In the genomic region with DNA sequence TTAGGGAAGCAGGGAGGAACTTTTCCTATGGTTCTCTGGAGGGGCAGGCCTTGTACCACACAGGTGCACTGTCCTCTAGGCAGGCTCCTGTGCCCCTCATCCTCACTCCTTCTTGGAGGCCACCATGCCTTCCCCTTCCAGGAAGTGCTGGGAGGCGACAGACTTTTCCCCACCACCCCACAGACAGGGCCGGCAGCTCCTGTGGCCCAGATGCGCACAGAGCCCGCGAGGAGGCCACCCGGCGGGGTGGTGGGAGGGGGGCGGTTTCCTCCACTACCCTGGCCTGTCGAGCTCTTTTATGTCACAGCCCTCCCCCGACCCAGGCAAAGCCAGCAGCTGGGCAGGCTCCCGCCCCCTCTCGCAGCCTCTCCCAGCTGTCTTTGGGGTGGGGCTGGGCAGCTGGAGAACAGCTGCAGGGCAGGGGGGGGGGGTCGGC, we compare ENCODE assay signal across 8 mouse cellular contexts. TPM values are rescaled to one million over a fixed set of nuclear protein-coding genes. Genes with fewer than 3 reads are reported as not detected.
A peak's percentile ranks its signal among the peaks of the same experiment; 100 is the strongest.
DNase-seq lines count a peak whose midpoint lies in the region; ATAC-seq and TF ChIP-seq lines count a peak whose summit lies in the region.

No protein-coding gene starts in this region.

- H3K27me3 ChIP-seq in heart, embryonic 14.5 days (ENCODE audit: control insufficient read depth, insufficient read depth, low read length), result no peaks in the 10 kb centered on the region
- H3K27me3 ChIP-seq in limb, embryonic 14.5 days (ENCODE audit: control insufficient read depth, insufficient read depth, low read length), result no peaks in the 10 kb centered on the region

- no peaks in the 10 kb centered on the region for H3K9me3 ChIP-seq in heart, embryonic 14.5 days (ENCODE audit: control insufficient read depth, low read length)
- no peaks in the 10 kb centered on the region for H3K9me3 ChIP-seq in limb, embryonic 14.5 days (ENCODE audit: control insufficient read depth, low read length)

- DNase-seq in adrenal gland, adult 2 months, result peak; percentile 39
- DNase-seq in adrenal gland, postnatal 25 days, result no peak
- DNase-seq in limb, embryonic 14.5 days (ENCODE audit: low spot score), result peak; percentile 71
- DNase-seq in neural tube, embryonic 10.5 days (ENCODE audit: extremely low spot score, low spot score), result peak; percentile 75
- DNase-seq in ovary, postnatal 10 days (ENCODE audit: low spot score), result no peak
- no peak for DNase-seq in urinary bladder, postnatal 25 days (ENCODE audit: low spot score)

- TF ChIP-seq POLR2A in limb, embryonic 14.5 days (IDR thresholded peaks at IDR 0.05; ENCODE audit: borderline replicate concordance, extremely low read depth, insufficient read depth, insufficient read length), result no peak

- peak overlapping the region; percentile 2 to 18; a peak in 2 of 4 replicates for H3K4me3 ChIP-seq in heart, embryonic 14.5 days (ENCODE audit: control insufficient read depth in 1 of 2, insufficient read depth in 1 of 2, low read depth in 1 of 2, low read length in 2 of 2)
- H3K4me3 ChIP-seq in limb, embryonic 14.5 days (replicated peaks; ENCODE audit: low read length), result peak overlapping the region; percentile 15; the same call in 1 of the 2 replicates

- ATAC-seq in activated CD4-positive, CD25-positive, alpha-beta regulatory T cell, adult 4 months, result peak; percentile 55
- peak; percentile 40 for ATAC-seq in heart, embryonic 14.5 days (ENCODE audit: insufficient number of reproducible peaks, insufficient read depth, low FRiP score, low read depth)
- ATAC-seq in limb, embryonic 14.5 days (ENCODE audit: low FRiP score, low read depth), result peak; percentile 78

- peak overlapping the region; percentile 71 for H3K4me2 ChIP-seq in heart, embryonic 14.5 days (ENCODE audit: low read length)
- peak overlapping the region; percentile 47 for H3K4me2 ChIP-seq in limb, embryonic 14.5 days (replicated peaks; ENCODE audit: low read depth, low read length, severe bottlenecking)

- peaks cover 22 to 34% of the 10 kb centered on the region in 2 experiments for H3K4me1 ChIP-seq in heart, embryonic 14.5 days (ENCODE audit: control insufficient read depth in 2 of 2, insufficient read depth in 2 of 2, low read length in 2 of 2)
- H3K4me1 ChIP-seq in limb, embryonic 14.5 days (ENCODE audit: control insufficient read depth, insufficient read depth, low read length), result peaks cover 30% of the 10 kb centered on the region

- peaks cover 40% of the 10 kb centered on the region for H3K36me3 ChIP-seq in heart, embryonic 14.5 days (ENCODE audit: control insufficient read depth, insufficient read depth, low read length)
- H3K36me3 ChIP-seq in limb, embryonic 14.5 days (ENCODE audit: control insufficient read depth, insufficient read depth, low read length), result peaks cover 34% of the 10 kb centered on the region

- peak overlapping the region; percentile 69 for H3K9ac ChIP-seq in heart, embryonic 14.5 days (ENCODE audit: low read length)
- peak overlapping the region; percentile 36 for H3K9ac ChIP-seq in limb, embryonic 14.5 days (ENCODE audit: low read depth, low read length, severe bottlenecking)

- WGBS in heart, embryonic 14.5 days, result 0% methylated on average over 13 of the region's 13 CpGs
- WGBS in limb, embryonic 14.5 days, result 2% methylated on average over 12 of the region's 13 CpGs

- peak overlapping the region in 1 of 2 experiments; percentile 50; a peak in 1 of 4 replicates for H3K27ac ChIP-seq in heart, embryonic 14.5 days (replicated peaks in 1 of 2; ENCODE audit: control insufficient read depth in 1 of 2, insufficient read depth in 1 of 2, low read depth in 2 of 2, low read length in 2 of 2)
- peak overlapping the region; percentile 55 for H3K27ac ChIP-seq in limb, embryonic 14.5 days (replicated peaks; ENCODE audit: low read depth, low read length)

RNA-seq across cellular contexts. Expression of gene Trim8, which starts 16.9 kb away (rescaled TPM):
- 10 to 100 TPM; 38.0 to 66.4 TPM for total RNA-seq in adrenal gland, adult 2 months (2021)
- polyA plus RNA-seq in adrenal gland, adult 2 months (2012; rRNA removed), result 66.1 and 78.8 TPM in 2 replicates
- total RNA-seq in adrenal gland, postnatal 25 days (2021), result 50.9 and 52.6 TPM in 2 replicates
- polyA plus RNA-seq in activated CD4-positive, CD25-positive, alpha-beta regulatory T cell, adult 4 months (2017; shearing (Covaris generic)), result 10 to 100 TPM; 15.8 to 21.3 TPM
- 23.4 TPM in 2 replicates for polyA plus RNA-seq in heart, embryonic 14.5 days (2014; fragmentation: Nextera tagmentation; extraction: Ambion mirVana)
- polyA plus RNA-seq in limb, embryonic 14.5 days (2012; rRNA removed), result 22.7 and 32.5 TPM in 2 replicates
- 21.5 and 23.1 TPM in 2 replicates for polyA plus RNA-seq in limb, embryonic 14.5 days (2014; fragmentation: Nextera tagmentation; extraction: Ambion mirVana)

RNA-seq across cellular contexts. Expression of gene Arl3, which starts 54.6 kb away (rescaled TPM):
- 10 to 100 TPM; 51.6 to 75.1 TPM for total RNA-seq in adrenal gland, adult 2 months (2021)
- polyA plus RNA-seq in adrenal gland, adult 2 months (2012; rRNA removed), result 11.7 and 12.2 TPM in 2 replicates
- total RNA-seq in adrenal gland, postnatal 25 days (2021), result 50.3 and 61.0 TPM in 2 replicates
- 10 to 100 TPM; 22.1 to 24.5 TPM for polyA plus RNA-seq in activated CD4-positive, CD25-positive, alpha-beta regulatory T cell, adult 4 months (2017; shearing (Covaris generic))
- 54.4 and 72.5 TPM in 2 replicates for polyA plus RNA-seq in heart, embryonic 14.5 days (2014; fragmentation: Nextera tagmentation; extraction: Ambion mirVana)
- 93.0 and 120 TPM in 2 replicates for polyA plus RNA-seq in limb, embryonic 14.5 days (2012; rRNA removed)
- 87.2 and 97.8 TPM in 2 replicates for polyA plus RNA-seq in limb, embryonic 14.5 days (2014; fragmentation: Nextera tagmentation; extraction: Ambion mirVana)

RNA-seq across cellular contexts. Expression of gene Sfxn2, which starts 54.8 kb away (rescaled TPM):
- 10 to 100 TPM in 1 of 2 experiments, 1 to 10 TPM in 1; 7.7 to 12.7 TPM for total RNA-seq in adrenal gland, adult 2 months (2021)
- polyA plus RNA-seq in adrenal gland, adult 2 months (2012; rRNA removed), result 3.7 and 4.6 TPM in 2 replicates
- 8.0 and 12.7 TPM in 2 replicates for total RNA-seq in adrenal gland, postnatal 25 days (2021)
- 1 to 10 TPM; 4.3 to 6.9 TPM for polyA plus RNA-seq in activated CD4-positive, CD25-positive, alpha-beta regulatory T cell, adult 4 months (2017; shearing (Covaris generic))
- 8.0 and 8.8 TPM in 2 replicates for polyA plus RNA-seq in heart, embryonic 14.5 days (2014; fragmentation: Nextera tagmentation; extraction: Ambion mirVana)
- 26.4 and 26.7 TPM in 2 replicates for polyA plus RNA-seq in limb, embryonic 14.5 days (2012; rRNA removed)
- polyA plus RNA-seq in limb, embryonic 14.5 days (2014; fragmentation: Nextera tagmentation; extraction: Ambion mirVana), result 21.2 and 22.0 TPM in 2 replicates

Comparison
In these comparisons a context has a peak if more than half of its experiments do, and no peak if none do; other contexts are left out.
1. DNase-seq: peak in adrenal gland, adult 2 months (single experiment), limb, embryonic 14.5 days (single experiment) and neural tube, embryonic 10.5 days (single experiment); none in adrenal gland, postnatal 25 days (single experiment), ovary, postnatal 10 days (single experiment) and urinary bladder, postnatal 25 days (single experiment).
2. Peak in every context shown above with its lines, with median percentiles within 50 percentile points of each other: ATAC-seq.